Mouse (Mus musculus) adrenal gland, postnatal 14 days (tissue): ENCODE data around the gene Tmem14c. TPM values are rescaled to one million over a fixed set of nuclear protein-coding genes. Genes with fewer than 3 reads are reported as not detected.
"Not testable (repeated sequence)": the region's sequence is repeated elsewhere in the genome, so short reads cannot be mapped to it uniquely, and the experiment has no call there.

ENCODE experiments used
- DNase-seq: peaks from one replicate; pipeline ENCODE4 v3.0.0; 2021; ENCODE audit warnings: mixed read lengths
- long read RNA-seq, 2 experiments: library from polyadenylated mRNA; stranded (forward); transcript quantifications; one replicate each; pipeline ENCODE4 v2.0.0; 2021
- total RNA-seq: library from RNA; stranded (reverse); gene quantifications from 2 replicates; pipeline ENCODE4 v1.2.3, GENCODE M21; 2021

Gene Tmem14c
- 268 and 286 TPM in 2 replicates for total RNA-seq
- long read RNA-seq, experiment 1, transcript Tmem14c-201 (6 exons, 914 nt) = major isoform, 173 of 222 reads
- long read RNA-seq, experiment 1, partial matches to known transcripts = 27 of 222 reads
- long read RNA-seq, experiment 1, other reads (novel, unspliced or antisense) = 22 of 222 reads
- long read RNA-seq, experiment 2, transcript Tmem14c-201 (6 exons, 914 nt) = major isoform, 172 of 222 reads
- long read RNA-seq, experiment 2, partial matches to known transcripts = 31 of 222 reads
- long read RNA-seq, experiment 2, other reads (novel, unspliced or antisense) = 19 of 222 reads

DNA sequence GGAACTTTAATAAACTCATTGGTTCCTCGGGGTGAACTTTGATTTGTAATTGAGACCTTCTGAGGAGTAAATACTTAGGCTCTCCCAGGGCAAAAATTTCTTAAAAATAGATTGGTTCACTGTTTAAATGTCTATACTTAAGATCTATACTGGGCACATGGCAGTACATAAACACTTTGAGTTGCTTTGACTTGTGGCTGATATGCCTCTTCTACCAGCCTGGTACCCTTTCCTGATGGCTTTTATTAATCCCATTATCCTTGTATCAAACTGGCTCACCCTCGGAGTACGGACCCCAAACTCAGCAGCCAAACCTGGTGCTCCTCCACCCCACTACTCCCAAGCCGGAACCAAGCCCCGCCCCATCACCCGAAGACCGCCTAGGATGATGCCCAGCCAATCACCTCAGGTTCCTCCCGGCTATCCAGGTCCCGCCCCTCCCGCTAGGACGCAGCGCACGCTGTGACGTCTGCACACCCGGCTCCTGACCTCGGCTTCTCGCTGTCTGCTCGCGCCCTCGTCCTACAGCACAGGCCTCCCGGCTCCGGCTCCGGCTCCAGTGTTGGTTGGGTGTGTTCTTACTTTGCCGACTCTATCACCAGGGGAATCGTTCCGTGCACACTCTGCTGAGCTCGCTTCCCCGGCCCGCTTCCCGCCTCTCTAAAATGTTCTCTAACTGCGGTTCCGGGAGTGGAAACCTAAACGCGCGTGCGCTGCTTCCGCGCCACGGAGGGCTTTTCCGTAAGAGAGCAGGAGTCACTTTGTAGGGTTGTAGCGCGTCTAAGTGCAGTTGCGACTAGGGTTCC lies at the start of gene Tmem14c:
TSS of gene Tmem14c (plus strand) at position 464 of the 806 bp plus-strand sequence.
- peak; percentile 99 for DNase-seq

GRCm38 (mm10) chr13:40967609-40968008 lies 48.5 kb upstream of the Tmem14c start:
- DNase-seq = no peak

- peak; percentile 17 for DNase-seq
These were observed 47.5 kb upstream of the Tmem14c start for GRCm38 (mm10) chr13:40968564-40968963.

DNA sequence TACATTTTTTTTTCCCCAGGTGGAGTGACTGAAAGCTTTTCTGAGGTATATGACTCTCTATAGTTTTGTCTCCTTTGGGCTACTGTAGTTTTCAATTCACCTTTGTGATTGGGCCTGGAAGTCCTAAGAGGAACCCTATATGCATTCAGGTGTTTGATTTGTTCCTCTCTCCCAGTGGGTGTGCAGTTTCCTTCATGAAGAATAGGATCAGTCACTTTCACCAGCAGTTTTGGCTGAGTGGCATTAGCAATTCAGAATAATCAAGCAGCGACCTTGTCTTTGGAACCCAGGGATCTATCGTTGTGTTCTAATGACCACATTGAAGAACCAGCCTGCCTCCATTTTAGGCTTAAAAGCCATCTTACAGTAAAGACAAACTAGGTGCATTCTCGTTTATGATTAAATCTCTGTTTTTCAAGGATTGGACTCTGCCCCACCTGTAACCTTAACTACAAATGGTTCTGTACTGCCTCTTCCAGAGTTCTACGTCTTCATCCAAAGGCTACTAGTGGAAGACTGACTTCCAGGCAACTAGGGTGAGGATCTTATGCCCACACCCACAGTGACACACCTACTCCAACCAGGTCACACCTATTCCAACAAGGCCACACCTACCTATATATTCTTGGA lies 46.2 kb upstream of the Tmem14c start:
- DNase-seq = no peak

DNA sequence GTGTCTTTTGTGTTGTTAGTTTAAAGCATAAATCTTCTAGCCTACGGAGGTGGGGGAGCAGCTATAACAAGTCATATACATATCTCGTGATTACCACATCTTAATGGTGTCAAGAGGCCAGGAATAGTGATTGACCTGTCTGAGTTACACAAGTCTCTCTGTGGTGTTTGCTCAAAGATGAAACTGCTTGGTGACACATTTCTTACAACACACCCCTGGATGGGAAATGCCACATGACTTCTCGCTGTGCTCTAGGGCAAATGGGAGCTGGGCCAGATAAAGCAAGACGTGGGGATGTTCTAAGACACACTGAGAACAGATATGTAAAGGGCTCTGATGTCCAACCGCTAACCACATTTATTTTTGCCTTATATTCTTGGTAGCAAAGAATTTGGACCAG lies 44.8 kb upstream of the Tmem14c start:
- DNase-seq = peak; percentile 24

DNA sequence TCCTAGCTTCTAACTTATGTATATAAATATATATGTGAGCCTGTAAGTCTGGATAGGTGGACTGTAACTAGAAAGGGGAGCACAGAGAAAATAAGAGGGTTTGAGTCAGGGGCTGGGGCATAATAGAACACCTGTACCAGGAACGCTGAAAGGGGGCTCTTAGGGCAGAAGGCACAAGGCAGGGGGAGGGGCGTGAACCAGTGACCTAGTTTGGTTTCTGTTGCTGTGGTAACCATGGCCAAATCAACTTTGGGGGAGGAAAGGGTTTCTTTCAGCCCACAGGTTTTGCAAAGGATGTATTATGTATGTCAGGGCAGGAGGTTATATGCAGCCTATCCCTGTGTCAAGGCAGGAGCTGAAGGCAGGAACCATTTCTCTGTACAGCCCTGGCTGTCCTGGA lies 44.3 kb upstream of the Tmem14c start:
- DNase-seq = no peak

DNA sequence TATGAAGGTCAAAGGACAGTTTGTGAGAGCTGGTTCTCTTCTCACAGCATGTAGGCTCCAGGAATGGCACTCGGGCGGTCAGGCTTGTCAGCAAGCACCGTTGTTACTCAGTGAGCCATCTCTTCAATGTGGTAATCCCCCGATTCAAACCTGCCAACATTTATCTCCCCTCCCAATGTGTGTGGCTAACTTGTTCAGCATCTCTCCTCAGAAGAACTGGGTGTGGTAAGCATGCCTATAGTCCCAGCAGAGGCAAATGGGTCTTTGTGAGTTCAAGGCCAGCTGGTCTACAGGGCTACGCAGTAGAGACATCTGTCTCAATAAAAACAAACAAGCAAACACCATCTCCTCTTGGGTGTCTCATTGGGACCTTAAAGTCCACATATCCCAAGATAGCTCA lies 43.1 kb upstream of the Tmem14c start:
- no peak for DNase-seq

GRCm38 (mm10) chr13:40977609-40978008 lies 38.5 kb upstream of the Tmem14c start:
- DNase-seq = peak; percentile 73

DNA sequence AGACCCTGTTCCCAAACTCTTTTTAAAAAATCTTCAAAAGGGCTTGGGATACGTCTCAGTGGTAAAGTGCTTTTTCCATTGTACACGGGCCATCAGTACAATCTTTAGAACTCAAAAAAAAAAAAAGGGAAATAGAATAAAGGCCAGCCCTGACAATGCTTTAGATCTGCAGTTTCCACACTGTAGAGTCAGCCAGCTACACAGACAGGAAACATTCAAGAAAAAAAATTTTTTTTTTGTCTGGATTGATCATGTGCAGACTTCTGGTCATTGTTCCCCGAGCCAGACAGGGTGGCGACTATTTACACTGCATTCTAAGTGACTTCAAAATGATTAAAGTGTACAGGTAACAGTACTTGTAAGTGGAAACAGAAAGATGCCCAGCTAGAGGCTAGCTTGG lies 37.4 kb upstream of the Tmem14c start:
- DNase-seq = no peak

GRCm38 (mm10) chr13:40979321-40979720 lies 36.8 kb upstream of the Tmem14c start:
- no peak for DNase-seq

- DNase-seq = peak; percentile 30
These were observed 33.3 kb upstream of the Tmem14c start for GRCm38 (mm10) chr13:40982759-40983158.

- no peak for DNase-seq
These were observed 30.0 kb upstream of the Tmem14c start for GRCm38 (mm10) chr13:40986081-40986480.

- DNase-seq = not testable (repeated sequence)
These were observed 28.3 kb upstream of the Tmem14c start for GRCm38 (mm10) chr13:40987608-40988303.

GRCm38 (mm10) chr13:40988418-40988817 lies 27.7 kb upstream of the Tmem14c start:
- DNase-seq = no peak

DNA sequence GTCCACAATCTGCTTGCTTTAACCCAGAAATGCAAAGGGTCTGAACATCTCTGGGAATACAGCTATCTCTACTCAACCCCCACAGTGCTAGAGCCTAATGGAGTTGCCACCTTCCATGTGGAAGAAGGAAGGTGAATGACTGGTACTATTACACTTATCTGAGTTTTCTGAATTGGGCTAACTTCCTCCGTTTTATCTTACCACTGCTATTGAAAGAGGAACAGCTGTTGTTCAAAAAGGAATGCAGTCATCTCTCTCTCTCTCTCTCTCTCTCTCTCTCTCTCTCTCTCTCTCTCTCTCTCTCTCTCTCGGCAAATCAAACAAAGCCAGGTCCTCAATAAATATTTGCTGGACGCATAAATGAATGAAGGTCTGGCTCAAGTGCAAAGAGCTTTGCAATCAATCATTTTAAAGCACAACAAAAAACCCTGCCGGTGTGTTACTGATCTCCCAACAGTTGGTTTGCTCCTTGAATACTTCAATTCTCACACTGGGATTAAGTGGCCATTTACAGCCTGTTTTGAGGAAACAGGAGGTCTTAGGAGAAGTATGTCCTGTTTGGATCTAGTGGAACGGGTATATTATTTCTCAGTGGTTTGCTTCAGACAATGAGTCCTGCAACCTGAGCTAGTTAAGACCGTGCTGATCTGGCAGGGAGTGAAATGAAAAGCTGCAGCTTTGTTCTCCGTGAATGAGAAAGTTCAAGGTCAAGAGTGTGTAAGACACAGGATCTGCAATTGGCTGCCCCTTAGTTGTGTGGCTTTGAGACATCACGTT lies 21.4 kb upstream of the Tmem14c start:
- peak; percentile 25 for DNase-seq

DNA sequence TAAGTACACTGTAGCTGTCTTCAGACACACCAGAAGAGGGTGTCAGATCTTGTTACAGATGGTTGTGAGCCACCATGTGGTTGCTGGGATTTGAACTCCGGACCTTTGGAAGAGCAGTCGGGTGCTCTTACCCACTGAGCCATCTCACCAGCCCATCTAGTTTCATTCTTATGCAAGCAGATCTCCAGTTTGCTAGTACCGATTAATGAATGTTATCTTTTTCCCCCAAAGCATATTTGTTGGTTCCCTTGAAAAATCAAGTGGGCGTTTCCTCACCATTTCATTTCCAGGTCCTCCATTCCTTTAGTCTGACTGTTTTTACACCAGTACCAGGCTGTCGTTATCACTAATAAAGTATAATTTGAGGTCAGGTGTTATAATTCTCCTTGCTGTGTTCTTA lies 17.6 kb upstream of the Tmem14c start:
- DNase-seq = not testable (repeated sequence)

- DNase-seq = peak; percentile 69
These were observed 15.8 kb upstream of the Tmem14c start for GRCm38 (mm10) chr13:41000140-41000925.

GRCm38 (mm10) chr13:41000926-41001639 lies 15.0 kb upstream of the Tmem14c start, which contains the start of gene Pak1ip1:
Gene Pak1ip1 (plus strand): TSS chr13:41001023.
- DNase-seq = peak; percentile 97

DNA sequence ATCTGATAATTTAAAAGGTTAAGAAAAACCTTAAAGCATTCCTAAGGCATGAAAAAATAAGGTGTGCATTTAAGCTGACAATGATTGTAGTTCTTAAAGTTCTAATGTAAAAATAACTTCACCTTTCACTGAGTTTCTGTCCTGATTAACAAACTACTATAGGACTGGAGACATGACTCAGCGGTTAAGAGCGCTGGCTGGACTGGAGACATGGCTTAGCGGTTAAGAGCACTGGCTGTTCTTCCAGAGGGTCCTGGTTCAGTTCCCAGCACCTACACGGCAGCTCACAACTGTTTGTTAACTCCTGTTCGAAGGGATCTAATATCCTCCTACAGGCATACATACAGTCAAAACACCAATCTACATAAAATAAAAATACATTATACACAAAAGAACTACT lies 14.1 kb upstream of the Tmem14c start:
- DNase-seq = no peak

DNA sequence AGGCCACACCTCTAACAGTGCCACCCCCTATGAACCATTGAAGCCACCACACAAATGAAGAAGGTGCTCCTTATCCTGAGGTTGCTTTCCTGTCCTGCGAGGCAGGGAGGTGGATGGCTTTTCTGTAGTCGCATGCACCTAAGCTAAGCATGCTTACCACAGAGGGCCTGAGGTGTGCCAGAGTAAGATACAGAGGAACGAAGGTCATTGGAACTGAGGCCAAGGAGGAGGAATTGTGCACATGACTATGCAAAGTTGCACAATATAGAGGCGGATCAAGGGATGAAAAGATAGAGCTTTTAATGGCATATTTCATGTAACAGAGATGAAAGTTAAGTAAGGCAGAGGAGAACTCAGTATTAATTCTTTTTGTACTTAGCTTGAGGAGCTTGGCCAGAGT lies 9.8 kb upstream of the Tmem14c start:
- no peak for DNase-seq
